Mouse (Mus musculus) liver, embryonic 12.5 days (tissue): ENCODE measurements at regions not wholly inside any gene's neighbourhood (a gene's known extent, or its start where the extent isn't known, plus 50 kb on each side); places are given as distances from the start of the nearest gene placed in this dataset.

Source experiments
- ATAC-seq: fragments of 200-750 bp; cut with Nextera tagmentation; 2 replicates; pipeline ENCODE4 v1.8.0; 2017; ENCODE audit warnings: moderate number of reproducible peaks, mild to moderate bottlenecking, moderate library complexity
- H3K27ac ChIP-seq: fragments of 300-500 bp; sonication (generic); 2 replicates; pipeline ENCODE4 v1.5.1; 2016; ENCODE audit warnings: mild to moderate bottlenecking
- H3K27me3 ChIP-seq: fragments of 300-500 bp; sonication (generic); replicated peaks from 2 replicates; pipeline ENCODE4 v1.6.1; 2016; ENCODE audit warnings: mild to moderate bottlenecking, moderate library complexity
- H3K36me3 ChIP-seq: fragments of 300-500 bp; sonication (generic); 2 replicates; pipeline ENCODE4 v1.6.1; 2016; ENCODE audit warnings: mild to moderate bottlenecking, moderate library complexity
- H3K4me1 ChIP-seq: fragments of 300-500 bp; sonication (generic); 2 replicates; pipeline ENCODE4 v1.6.1; 2016
- H3K4me2 ChIP-seq: fragments of 300-500 bp; sonication (generic); 2 replicates; pipeline ENCODE4 v1.6.1; 2016; ENCODE audit warnings: mild to moderate bottlenecking, moderate library complexity
- H3K4me3 ChIP-seq: fragments of 300-500 bp; sonication (generic); 2 replicates; pipeline ENCODE4 v1.5.1; 2016; ENCODE audit warnings: mild to moderate bottlenecking, moderate library complexity
- H3K9ac ChIP-seq: fragments of 300-500 bp; sonication (generic); 2 replicates; pipeline ENCODE4 v1.6.1; 2016; ENCODE audit warnings: mild to moderate bottlenecking, moderate library complexity
- H3K9me3 ChIP-seq: fragments of 300-500 bp; sonication (generic); replicated peaks from 2 replicates; pipeline ENCODE4 v1.6.1; 2016; ENCODE audit warnings: mild to moderate bottlenecking, moderate library complexity
- WGBS: fragments of 180-500 bp; shearing (Covaris S2); methylation state at CpG from one replicate; pipeline ENCODE4 v1.1.7; 2016; ENCODE audit not compliant: insufficient replicate concordance; 5-methylcytosine and 5-hydroxymethylcytosine counted together

DNA sequence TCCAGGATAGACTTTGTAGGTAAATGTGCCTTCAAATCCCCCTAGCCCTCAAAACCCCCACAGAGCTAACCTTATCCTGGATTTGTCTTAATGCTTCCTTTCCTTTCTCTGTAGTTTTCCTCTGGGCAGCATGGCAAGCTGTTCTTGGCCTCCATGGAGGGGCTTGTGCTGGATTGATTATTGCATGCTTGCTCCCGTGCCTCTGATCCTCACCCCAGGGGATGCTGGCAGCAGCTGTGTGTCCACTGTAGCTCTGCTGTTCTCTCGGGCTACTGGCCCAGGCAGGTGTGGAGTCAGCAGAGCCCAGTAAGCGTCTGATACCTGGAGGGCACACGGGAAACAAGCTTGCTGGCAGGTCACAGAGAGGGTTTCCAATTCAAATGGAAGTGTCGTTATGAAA, 68.2 kb upstream of the Gm11983 start:
- ATAC-seq, result no peak
- WGBS, result 49% methylated on average over 5 of the region's 5 CpGs
- no peaks in the 10 kb centered on the region for H3K36me3 ChIP-seq

DNA sequence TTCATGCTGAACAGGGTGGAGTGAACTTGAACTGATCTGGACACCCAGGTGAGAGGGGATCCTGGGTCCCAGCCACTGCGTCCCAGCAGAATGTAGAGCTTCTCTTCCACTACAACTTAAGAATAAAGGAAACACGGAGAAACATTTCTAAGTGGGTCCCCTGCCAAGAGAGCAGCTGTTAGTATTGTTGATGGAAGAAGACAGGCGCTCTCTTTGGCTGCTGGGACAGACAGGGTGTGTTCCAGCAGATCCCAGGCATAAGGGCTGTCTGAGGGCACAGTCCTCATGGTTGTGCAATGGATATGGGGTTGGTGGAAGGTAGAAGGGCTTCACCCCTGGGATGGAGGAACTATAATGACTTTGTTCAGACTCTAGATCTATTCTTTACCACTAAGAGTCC, 65.5 kb upstream of the Gm11983 start:
- H3K4me2 ChIP-seq, result no peak overlapping the region
- H3K27me3 ChIP-seq, result no peaks in the 10 kb centered on the region
- no peak overlapping the region for H3K27ac ChIP-seq
- WGBS, result 65% methylated on average over 3 of the region's 3 CpGs
- no peaks in the 10 kb centered on the region for H3K9me3 ChIP-seq
- H3K36me3 ChIP-seq, result no peaks in the 10 kb centered on the region
- H3K4me3 ChIP-seq, result no peak overlapping the region
- no peaks in the 10 kb centered on the region for H3K4me1 ChIP-seq
- no peak overlapping the region for H3K9ac ChIP-seq
- no peak for ATAC-seq

More for the DNA sequence above, 68.2 kb upstream of the Gm11983 start:
- Histone ChIP-seq H3K4me3 (no peak overlapping the region), H3K4me2 (no peak overlapping the region), H3K9ac (no peak overlapping the region), H3K27me3 (no peaks in the 10 kb centered on the region), H3K9me3 (no peaks in the 10 kb centered on the region), H3K4me1 (no peaks in the 10 kb centered on the region), H3K27ac (no peak overlapping the region)

GRCm38 (mm10) chr11:6902271-6902670, 64.8 kb upstream of the Gm11983 start:
- no peaks in the 10 kb centered on the region for H3K27me3 ChIP-seq
- no peaks in the 10 kb centered on the region for H3K4me1 ChIP-seq
- 53% methylated on average over 3 of the region's 3 CpGs for WGBS
- ATAC-seq, result no peak
- H3K9ac ChIP-seq, result no peak overlapping the region
- no peak overlapping the region for H3K27ac ChIP-seq
- H3K9me3 ChIP-seq, result no peaks in the 10 kb centered on the region
- no peaks in the 10 kb centered on the region for H3K36me3 ChIP-seq
- no peak overlapping the region for H3K4me2 ChIP-seq
- no peak overlapping the region for H3K4me3 ChIP-seq

- no peak for ATAC-seq
- Histone ChIP-seq H3K4me1 (no peaks in the 10 kb centered on the region), H3K36me3 (no peaks in the 10 kb centered on the region), H3K27me3 (no peaks in the 10 kb centered on the region), H3K4me3 (no peak overlapping the region), H3K4me2 (no peak overlapping the region), H3K9me3 (no peaks in the 10 kb centered on the region), H3K9ac (no peak overlapping the region), H3K27ac (no peak overlapping the region)
- WGBS, result 63% methylated on average over 11 of the region's 11 CpGs
Measured at GRCm38 (mm10) chr11:6900769-6901481, 63.5 kb upstream of the Gm11983 start.

DNA sequence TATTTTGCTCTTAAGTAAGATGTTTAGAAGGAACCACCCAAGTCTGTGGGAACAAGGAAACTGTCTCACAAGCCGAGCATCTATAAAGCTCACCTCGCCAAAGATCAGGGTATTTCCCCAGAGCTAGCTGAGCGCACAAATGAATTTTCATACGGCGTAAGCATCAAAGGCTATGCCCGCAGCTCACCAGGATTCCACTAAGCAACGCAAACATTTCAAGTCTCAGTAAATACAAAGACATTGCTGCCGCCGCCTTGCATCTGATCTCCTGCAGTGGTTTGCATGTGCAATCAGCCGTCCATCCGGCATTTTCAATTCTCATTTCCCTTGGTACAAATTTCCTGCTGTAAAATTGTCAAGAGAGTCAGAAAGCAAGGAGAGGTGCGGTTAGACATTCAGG, 62.9 kb upstream of the Gm11983 start:
- H3K9me3 ChIP-seq, result no peaks in the 10 kb centered on the region
- no peak overlapping the region for H3K4me2 ChIP-seq
- 57% methylated on average over 12 of the region's 12 CpGs for WGBS
- H3K27ac ChIP-seq, result no peak overlapping the region
- no peak for ATAC-seq
- no peaks in the 10 kb centered on the region for H3K27me3 ChIP-seq
- no peak overlapping the region for H3K9ac ChIP-seq
- no peaks in the 10 kb centered on the region for H3K4me1 ChIP-seq
- no peaks in the 10 kb centered on the region for H3K36me3 ChIP-seq
- no peak overlapping the region for H3K4me3 ChIP-seq

GRCm38 (mm10) chr11:6899271-6900005, 62.0 kb upstream of the Gm11983 start:
- no peak overlapping the region for H3K4me2 ChIP-seq
- H3K4me3 ChIP-seq, result no peak overlapping the region
- H3K36me3 ChIP-seq, result no peaks in the 10 kb centered on the region
- H3K4me1 ChIP-seq, result no peaks in the 10 kb centered on the region; the same call in 1 of the 2 replicates
- H3K9me3 ChIP-seq, result no peaks in the 10 kb centered on the region
- ATAC-seq, result no peak
- H3K9ac ChIP-seq, result no peak overlapping the region
- H3K27ac ChIP-seq, result no peak overlapping the region
- no peaks in the 10 kb centered on the region for H3K27me3 ChIP-seq
- WGBS, result 54% methylated on average over 13 of the region's 13 CpGs

DNA sequence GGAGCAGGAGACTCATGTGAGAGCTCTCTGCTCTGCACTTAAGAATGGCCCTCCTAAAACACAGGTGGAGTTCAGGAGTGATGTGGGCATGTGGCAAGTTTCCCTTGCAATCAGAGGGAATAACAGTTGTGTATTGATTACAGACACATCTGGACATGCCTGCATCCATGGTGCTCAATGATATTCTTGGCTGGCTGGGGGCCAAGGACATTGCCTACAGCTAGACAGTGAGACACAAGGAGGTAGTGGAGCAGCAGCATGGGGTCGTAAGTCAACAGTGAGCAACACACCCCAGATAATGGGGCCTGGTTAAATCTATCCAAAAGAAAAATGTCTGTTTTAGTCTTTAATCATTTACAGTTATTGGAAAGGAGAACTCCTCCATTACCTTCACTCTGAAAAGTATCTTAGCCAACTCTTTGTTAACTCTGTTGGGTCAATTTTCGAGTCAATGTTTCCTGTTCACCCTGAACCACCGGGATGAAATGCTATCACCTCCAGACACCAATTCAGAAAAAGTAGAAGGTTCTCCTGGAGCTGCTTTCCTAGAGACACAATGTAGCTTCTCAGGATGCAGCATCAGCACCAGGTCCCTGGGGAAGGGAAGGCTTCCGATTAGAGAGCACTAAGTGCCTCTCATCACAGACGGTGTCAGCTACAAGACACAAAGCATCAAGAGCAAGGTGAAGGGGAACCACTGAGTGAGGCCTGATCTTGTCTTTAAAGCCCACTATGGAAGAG, 61.1 kb upstream of the Gm11983 start:
- H3K27me3 ChIP-seq, result no peaks in the 10 kb centered on the region
- no peaks in the 10 kb centered on the region; the same call in 1 of the 2 replicates for H3K4me1 ChIP-seq
- ATAC-seq, result no peak
- no peaks in the 10 kb centered on the region for H3K36me3 ChIP-seq
- no peak overlapping the region for H3K4me3 ChIP-seq
- no peaks in the 10 kb centered on the region for H3K9me3 ChIP-seq
- H3K4me2 ChIP-seq, result no peak overlapping the region
- H3K9ac ChIP-seq, result no peak overlapping the region
- no peak overlapping the region for H3K27ac ChIP-seq
- 64% methylated on average over 5 of the region's 5 CpGs for WGBS

- Histone ChIP-seq H3K27me3 (no peaks in the 10 kb centered on the region), H3K4me2 (no peak overlapping the region), H3K9ac (no peak overlapping the region), H3K27ac (no peak overlapping the region), H3K4me3 (no peak overlapping the region), H3K9me3 (no peaks in the 10 kb centered on the region), H3K4me1 (no peaks in the 10 kb centered on the region; the same call in 1 of the 2 replicates), H3K36me3 (no peaks in the 10 kb centered on the region)
- 50% methylated on average over 8 of the region's 8 CpGs for WGBS
- no peak for ATAC-seq
Measured at GRCm38 (mm10) chr11:6895786-6896093, 58.3 kb upstream of the Gm11983 start.

- no peak for ATAC-seq
- Histone ChIP-seq H3K27ac (no peak overlapping the region), H3K9me3 (no peaks in the 10 kb centered on the region), H3K9ac (no peak overlapping the region), H3K27me3 (no peaks in the 10 kb centered on the region), H3K36me3 (no peaks in the 10 kb centered on the region), H3K4me2 (no peak overlapping the region), H3K4me1 (no peaks in the 10 kb centered on the region; the same call in 1 of the 2 replicates), H3K4me3 (no peak overlapping the region)
- 40% methylated on average over 7 of the region's 7 CpGs for WGBS
Measured at GRCm38 (mm10) chr11:6894911-6895785, 57.7 kb upstream of the Gm11983 start.

DNA sequence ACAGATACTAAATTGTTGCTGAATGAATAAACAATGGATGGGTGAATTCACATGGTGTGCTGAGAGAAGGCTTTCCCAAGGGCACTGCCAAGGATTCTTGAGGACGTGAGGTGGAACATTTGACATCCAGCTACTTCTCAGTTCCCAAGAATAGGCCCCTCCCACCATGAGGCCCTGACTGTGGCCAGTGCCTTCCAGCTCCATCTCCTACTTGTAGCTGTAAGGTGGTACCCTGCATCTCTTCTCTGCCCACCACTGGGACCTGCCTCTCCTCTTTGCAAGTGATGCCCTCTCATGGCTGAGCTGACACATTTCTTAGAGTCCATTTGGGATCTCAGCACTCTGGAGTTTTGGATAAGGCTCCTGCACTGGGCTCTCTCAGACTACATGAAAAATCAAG, 56.3 kb upstream of the Gm11983 start:
- no peak overlapping the region for H3K4me2 ChIP-seq
- WGBS, result 68% methylated on average over 1 of the region's 1 CpGs
- ATAC-seq, result no peak

DNA sequence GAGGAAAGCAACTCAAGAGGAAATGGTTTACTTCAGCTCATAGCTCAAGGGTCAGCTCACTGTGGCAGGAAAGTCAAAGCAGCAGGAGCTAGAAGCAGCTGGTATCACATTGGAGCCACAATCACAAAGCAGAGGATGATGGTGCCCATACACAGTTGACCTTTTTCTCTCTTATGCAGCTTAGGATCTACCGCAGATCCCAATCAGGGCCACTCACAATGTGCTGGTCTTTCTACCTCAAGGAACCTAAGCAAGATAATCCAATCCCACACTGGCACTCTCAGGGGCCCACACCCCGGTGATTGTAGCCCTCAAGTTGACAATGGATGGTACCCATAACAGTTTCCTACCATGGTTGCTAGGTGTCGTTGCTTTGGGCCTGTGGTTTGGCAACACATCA, 55.6 kb upstream of the Gm11983 start:
- H3K9me3 ChIP-seq, result no peaks in the 10 kb centered on the region
- H3K4me1 ChIP-seq, result no peaks in the 10 kb centered on the region; the same call in 1 of the 2 replicates
- WGBS, result 67% methylated on average over 3 of the region's 3 CpGs

More for the DNA sequence above, 56.3 kb upstream of the Gm11983 start:
- H3K9me3 ChIP-seq, result no peaks in the 10 kb centered on the region
- no peak overlapping the region for H3K4me3 ChIP-seq
- no peaks in the 10 kb centered on the region; the same call in 1 of the 2 replicates for H3K4me1 ChIP-seq
- H3K9ac ChIP-seq, result no peak overlapping the region
- no peaks in the 10 kb centered on the region for H3K27me3 ChIP-seq
- H3K36me3 ChIP-seq, result no peaks in the 10 kb centered on the region
- H3K27ac ChIP-seq, result no peak overlapping the region

More for the DNA sequence above, 55.6 kb upstream of the Gm11983 start:
- H3K27ac ChIP-seq, result no peak overlapping the region
- no peak overlapping the region for H3K9ac ChIP-seq
- H3K4me3 ChIP-seq, result no peak overlapping the region
- no peak overlapping the region for H3K4me2 ChIP-seq
- H3K36me3 ChIP-seq, result no peaks in the 10 kb centered on the region
- no peaks in the 10 kb centered on the region for H3K27me3 ChIP-seq
- ATAC-seq, result no peak
